Mouse (Mus musculus): ENCODE results near the gene Fat3. TPM values are rescaled to one million over a fixed set of nuclear protein-coding genes. Genes with fewer than 3 reads are reported as not detected.

The Fat3 gene
- polyA plus RNA-seq, 1 experiment from 2014 or later = 5.4 TPM

- DNase-seq (ENCODE audit: low spot score) = no peak
- WGBS = 72% methylated on average over 3 of the region's 3 CpGs
- Histone ChIP-seq H3K9ac (ENCODE audit: low read depth, low read length) (no peak overlapping the region), H3K4me1 (ENCODE audit: control insufficient read depth, insufficient read depth, low read length) (no peaks in the 10 kb centered on the region), H3K4me2 (ENCODE audit: low read depth, low read length) (no peak overlapping the region), H3K4me3 (ENCODE audit: low read depth, low read length) (no peak overlapping the region), H3K27me3 (replicated peaks; ENCODE audit: control insufficient read depth, insufficient read depth, low read length) (no peaks in the 10 kb centered on the region), H3K9me3 (ENCODE audit: control insufficient read depth, low read length) (no peaks in the 10 kb centered on the region), H3K27ac (replicated peaks; ENCODE audit: low read depth, low read length) (no peak overlapping the region), H3K36me3 (ENCODE audit: control insufficient read depth, insufficient read depth, low read length) (no peaks in the 10 kb centered on the region)
- no peak for ATAC-seq (ENCODE audit: low read depth)
Measured at GRCm38 (mm10) chr9:16037375-16037774, 463.7 kb downstream of the Fat3 start.

- no peak overlapping the region for H3K4me2 ChIP-seq (ENCODE audit: low read depth, low read length)
- H3K9me3 ChIP-seq (ENCODE audit: control insufficient read depth, low read length) = no peaks in the 10 kb centered on the region
- H3K27ac ChIP-seq (replicated peaks; ENCODE audit: low read depth, low read length) = no peak overlapping the region
- no peaks in the 10 kb centered on the region for H3K36me3 ChIP-seq (ENCODE audit: control insufficient read depth, insufficient read depth, low read length)
- H3K4me3 ChIP-seq (ENCODE audit: low read depth, low read length) = no peak overlapping the region
- no peak for ATAC-seq (ENCODE audit: low read depth)
- H3K9ac ChIP-seq (ENCODE audit: low read depth, low read length) = no peak overlapping the region
- DNase-seq (ENCODE audit: low spot score) = peak; percentile 31
- no peaks in the 10 kb centered on the region for H3K27me3 ChIP-seq (replicated peaks; ENCODE audit: control insufficient read depth, insufficient read depth, low read length)
- no peaks in the 10 kb centered on the region for H3K4me1 ChIP-seq (ENCODE audit: control insufficient read depth, insufficient read depth, low read length)
Measured at GRCm38 (mm10) chr9:16036346-16036745, 464.7 kb downstream of the Fat3 start.

- no peaks in the 10 kb centered on the region for H3K36me3 ChIP-seq (ENCODE audit: control insufficient read depth, insufficient read depth, low read length)
- ATAC-seq (ENCODE audit: low read depth) (no peak), DNase-seq (ENCODE audit: low spot score) (no peak)
- H3K27me3 ChIP-seq (replicated peaks; ENCODE audit: control insufficient read depth, insufficient read depth, low read length) = no peaks in the 10 kb centered on the region
- no peaks in the 10 kb centered on the region for H3K9me3 ChIP-seq (ENCODE audit: control insufficient read depth, low read length)
- no peak overlapping the region for H3K9ac ChIP-seq (ENCODE audit: low read depth, low read length)
- 85% methylated on average over 11 of the region's 11 CpGs for WGBS
- peaks cover 14% of the 10 kb centered on the region for H3K4me1 ChIP-seq (ENCODE audit: control insufficient read depth, insufficient read depth, low read length)
- no peak overlapping the region for H3K27ac ChIP-seq (replicated peaks; ENCODE audit: low read depth, low read length)
- no peak overlapping the region for H3K4me3 ChIP-seq (ENCODE audit: low read depth, low read length)
- H3K4me2 ChIP-seq (ENCODE audit: low read depth, low read length) = no peak overlapping the region
Measured at GRCm38 (mm10) chr9:16029715-16030285, 471.3 kb downstream of the Fat3 start.

- Histone ChIP-seq H3K4me3 (ENCODE audit: low read depth, low read length) (no peak overlapping the region), H3K4me1 (ENCODE audit: control insufficient read depth, insufficient read depth, low read length) (peaks cover 15% of the 10 kb centered on the region), H3K36me3 (ENCODE audit: control insufficient read depth, insufficient read depth, low read length) (no peaks in the 10 kb centered on the region), H3K27ac (replicated peaks; ENCODE audit: low read depth, low read length) (peak overlapping the region; percentile 34; the same call in 1 of the 2 replicates), H3K9ac (ENCODE audit: low read depth, low read length) (no peak overlapping the region), H3K27me3 (replicated peaks; ENCODE audit: control insufficient read depth, insufficient read depth, low read length) (no peaks in the 10 kb centered on the region), H3K9me3 (ENCODE audit: control insufficient read depth, low read length) (no peaks in the 10 kb centered on the region), H3K4me2 (ENCODE audit: low read depth, low read length) (no peak overlapping the region)
- no peak for ATAC-seq (ENCODE audit: low read depth)
- no peak for DNase-seq (ENCODE audit: low spot score)
- WGBS = 53% methylated on average over 4 of the region's 4 CpGs
Measured at GRCm38 (mm10) chr9:16029066-16029465, 472.0 kb downstream of the Fat3 start.

- Histone ChIP-seq H3K27me3 (replicated peaks; ENCODE audit: control insufficient read depth, insufficient read depth, low read length) (no peaks in the 10 kb centered on the region), H3K4me3 (ENCODE audit: low read depth, low read length) (no peak overlapping the region), H3K4me2 (ENCODE audit: low read depth, low read length) (0 out of 2 replicates have a peak overlapping the region, but pooled peaks have one; percentile 12), H3K27ac (replicated peaks; ENCODE audit: low read depth, low read length) (peak overlapping the region; percentile 34; the same call in 1 of the 2 replicates), H3K9me3 (ENCODE audit: control insufficient read depth, low read length) (no peaks in the 10 kb centered on the region), H3K9ac (ENCODE audit: low read depth, low read length) (no peak overlapping the region), H3K4me1 (ENCODE audit: control insufficient read depth, insufficient read depth, low read length) (peaks cover 17% of the 10 kb centered on the region), H3K36me3 (ENCODE audit: control insufficient read depth, insufficient read depth, low read length) (no peaks in the 10 kb centered on the region)
- DNase-seq (ENCODE audit: low spot score) (peak; percentile 36), ATAC-seq (ENCODE audit: low read depth) (peak; percentile 55; the same call in 1 of the 2 replicates)
- WGBS = 29% methylated on average over 4 of the region's 4 CpGs
Measured at GRCm38 (mm10) chr9:16028394-16028911, 472.6 kb downstream of the Fat3 start.

- H3K27ac ChIP-seq (replicated peaks; ENCODE audit: low read depth, low read length) = no peak overlapping the region
- H3K9me3 ChIP-seq (ENCODE audit: control insufficient read depth, low read length) = no peaks in the 10 kb centered on the region
- H3K4me1 ChIP-seq (ENCODE audit: control insufficient read depth, insufficient read depth, low read length) = peaks cover 17% of the 10 kb centered on the region
- no peak overlapping the region for H3K4me3 ChIP-seq (ENCODE audit: low read depth, low read length)
- no peaks in the 10 kb centered on the region for H3K36me3 ChIP-seq (ENCODE audit: control insufficient read depth, insufficient read depth, low read length)
- no peak for ATAC-seq (ENCODE audit: low read depth)
- 43% methylated on average over 4 of the region's 4 CpGs for WGBS
- H3K27me3 ChIP-seq (replicated peaks; ENCODE audit: control insufficient read depth, insufficient read depth, low read length) = no peaks in the 10 kb centered on the region
- DNase-seq (ENCODE audit: low spot score) = peak; percentile 35
- H3K4me2 ChIP-seq (ENCODE audit: low read depth, low read length) = no peak overlapping the region
- H3K9ac ChIP-seq (ENCODE audit: low read depth, low read length) = no peak overlapping the region
Measured at GRCm38 (mm10) chr9:16026054-16026453, 475.0 kb downstream of the Fat3 start.

- Histone ChIP-seq H3K4me1 (ENCODE audit: control insufficient read depth, insufficient read depth, low read length) (peaks cover 17% of the 10 kb centered on the region), H3K9me3 (ENCODE audit: control insufficient read depth, low read length) (no peaks in the 10 kb centered on the region), H3K9ac (ENCODE audit: low read depth, low read length) (no peak overlapping the region), H3K27me3 (replicated peaks; ENCODE audit: control insufficient read depth, insufficient read depth, low read length) (no peaks in the 10 kb centered on the region), H3K27ac (replicated peaks; ENCODE audit: low read depth, low read length) (no peak overlapping the region), H3K4me2 (ENCODE audit: low read depth, low read length) (no peak overlapping the region), H3K4me3 (ENCODE audit: low read depth, low read length) (no peak overlapping the region), H3K36me3 (ENCODE audit: control insufficient read depth, insufficient read depth, low read length) (no peaks in the 10 kb centered on the region)
- DNase-seq (ENCODE audit: low spot score) = no peak
- WGBS = 88% methylated on average over 7 of the region's 7 CpGs
- ATAC-seq (ENCODE audit: low read depth) = no peak
Measured at GRCm38 (mm10) chr9:16024706-16025105, 476.4 kb downstream of the Fat3 start.

- no peaks in the 10 kb centered on the region for H3K27me3 ChIP-seq (replicated peaks; ENCODE audit: control insufficient read depth, insufficient read depth, low read length)
- no peaks in the 10 kb centered on the region for H3K9me3 ChIP-seq (ENCODE audit: control insufficient read depth, low read length)
- H3K4me2 ChIP-seq (ENCODE audit: low read depth, low read length) = no peak overlapping the region
- H3K36me3 ChIP-seq (ENCODE audit: control insufficient read depth, insufficient read depth, low read length) = no peaks in the 10 kb centered on the region
- ATAC-seq (ENCODE audit: low read depth) (no peak), DNase-seq (ENCODE audit: low spot score) (peak; percentile 23)
- H3K9ac ChIP-seq (ENCODE audit: low read depth, low read length) = no peak overlapping the region
- no peak overlapping the region for H3K27ac ChIP-seq (replicated peaks; ENCODE audit: low read depth, low read length)
- no peaks in the 10 kb centered on the region for H3K4me1 ChIP-seq (ENCODE audit: control insufficient read depth, insufficient read depth, low read length)
- H3K4me3 ChIP-seq (ENCODE audit: low read depth, low read length) = no peak overlapping the region
- 46% methylated on average over 2 of the region's 2 CpGs for WGBS
Measured at GRCm38 (mm10) chr9:16014115-16014514, 487.0 kb downstream of the Fat3 start.

- no peak overlapping the region for H3K4me2 ChIP-seq (ENCODE audit: low read depth, low read length)
- H3K36me3 ChIP-seq (ENCODE audit: control insufficient read depth, insufficient read depth, low read length) = no peaks in the 10 kb centered on the region
- H3K4me3 ChIP-seq (ENCODE audit: low read depth, low read length) = no peak overlapping the region
- H3K9ac ChIP-seq (ENCODE audit: low read depth, low read length) = no peak overlapping the region
- no peak for DNase-seq (ENCODE audit: low spot score)
- H3K4me1 ChIP-seq (ENCODE audit: control insufficient read depth, insufficient read depth, low read length) = no peaks in the 10 kb centered on the region
- no peak for ATAC-seq (ENCODE audit: low read depth)
- H3K27me3 ChIP-seq (replicated peaks; ENCODE audit: control insufficient read depth, insufficient read depth, low read length) = no peaks in the 10 kb centered on the region
- H3K27ac ChIP-seq (replicated peaks; ENCODE audit: low read depth, low read length) = no peak overlapping the region
- H3K9me3 ChIP-seq (ENCODE audit: control insufficient read depth, low read length) = no peaks in the 10 kb centered on the region
- 92% methylated on average over 3 of the region's 3 CpGs for WGBS
Measured at GRCm38 (mm10) chr9:16011382-16011781, 489.7 kb downstream of the Fat3 start.
